Mouse (Mus musculus) kidney, embryonic 14.5 days (tissue): ENCODE results near the gene S100a9. TPM values are rescaled to one million over a fixed set of nuclear protein-coding genes. Genes with fewer than 3 reads are reported as not detected.

Source experiments
- ATAC-seq: fragments of 200-750 bp; cut with Nextera tagmentation; 2 replicates; pipeline ENCODE4 v1.8.0; 2017; ENCODE audit warnings: moderate number of reproducible peaks, mild to moderate bottlenecking, moderate TSS enrichment, moderate library complexity; ENCODE audit not compliant: low FRiP score, low TSS enrichment
- H3K27ac ChIP-seq: fragments of 300-500 bp; sonication (generic); 2 replicates; pipeline ENCODE4 v1.5.1; 2014; ENCODE audit warnings: low read depth, mild to moderate bottlenecking, low read length, moderate library complexity, mixed read lengths
- H3K27me3 ChIP-seq: fragments of 300-500 bp; sonication (generic); 2 replicates; pipeline ENCODE4 v1.6.1; 2014; ENCODE audit warnings: mild to moderate bottlenecking, low read length; ENCODE audit not compliant: control insufficient read depth, insufficient read depth
- H3K36me3 ChIP-seq: fragments of 300-500 bp; sonication (generic); 2 replicates; pipeline ENCODE4 v1.6.1; 2014; ENCODE audit warnings: low read length, mixed read lengths; ENCODE audit not compliant: control insufficient read depth, insufficient read depth
- H3K4me1 ChIP-seq: fragments of 300-500 bp; sonication (generic); 2 replicates; pipeline ENCODE4 v1.6.1; 2014; ENCODE audit warnings: low read length, mixed read lengths; ENCODE audit not compliant: control insufficient read depth, insufficient read depth
- H3K4me2 ChIP-seq: fragments of 300-500 bp; sonication (generic); replicated peaks from 2 replicates; pipeline ENCODE4 v1.6.1; 2014; ENCODE audit warnings: low read depth, mild to moderate bottlenecking, low read length
- H3K4me3 ChIP-seq: fragments of 300-500 bp; sonication (generic); 2 replicates; pipeline ENCODE4 v1.5.1; 2014; ENCODE audit warnings: mild to moderate bottlenecking, low read length
- H3K9ac ChIP-seq: fragments of 300-500 bp; sonication (generic); 2 replicates; pipeline ENCODE4 v1.6.1; 2014; ENCODE audit warnings: low read depth, mild to moderate bottlenecking, low read length, moderate library complexity
- H3K9me3 ChIP-seq: fragments of 300-500 bp; sonication (generic); 2 replicates; pipeline ENCODE4 v1.6.1; 2016; ENCODE audit warnings: low read length; ENCODE audit not compliant: control insufficient read depth
- WGBS: fragments of 180-500 bp; shearing (Covaris S2); extraction: QIAGEN DNeasy Blood & Tissue Kit; methylation state at CpG from one replicate; pipeline ENCODE4 v1.1.7; 2014; 5-methylcytosine and 5-hydroxymethylcytosine counted together
- polyA plus RNA-seq: library from polyadenylated mRNA; unstranded; fragments of >200 nt; fragmentation: Nextera tagmentation; extraction: Ambion mirVana; gene quantifications from 2 replicates; pipeline ENCODE4 v1.2.1, GENCODE M21; 2014

The S100a9 gene
- polyA plus RNA-seq, 1 experiment from 2014 or later, result 1.3 TPM

GRCm38 (mm10) chr3:90644220-90644619 lies 51.3 kb downstream of the S100a9 start:
- Histone ChIP-seq H3K9me3 (no peaks in the 10 kb centered on the region), H3K4me2 (no peak overlapping the region), H3K4me3 (no peak overlapping the region), H3K27me3 (no peaks in the 10 kb centered on the region), H3K9ac (no peak overlapping the region), H3K27ac (no peak overlapping the region), H3K36me3 (no peaks in the 10 kb centered on the region), H3K4me1 (no peaks in the 10 kb centered on the region)
- ATAC-seq, result no peak
- 53% methylated on average over 3 of the region's 3 CpGs for WGBS

Other genes with a start within 250 kb of the S100a9 start
- gene Npr1, start 229.9 kb downstream of the S100a9 start, polyA plus RNA-seq, result 11.0 and 12.3 TPM in 2 replicates
- gene Ilf2, start 219.6 kb downstream of the S100a9 start, polyA plus RNA-seq, result 245 and 262 TPM in 2 replicates
- gene Snapin, start 204.7 kb downstream of the S100a9 start, polyA plus RNA-seq, result 58.5 and 67.6 TPM in 2 replicates
- 98.8 and 105 TPM in 2 replicates for gene Chtop, start 186.2 kb downstream of the S100a9 start, polyA plus RNA-seq
- 50.7 and 55.9 TPM in 2 replicates for gene S100a1, start 181.3 kb downstream of the S100a9 start, polyA plus RNA-seq
- 30.2 and 38.0 TPM in 2 replicates for gene S100a13, start 181.3 kb downstream of the S100a9 start, polyA plus RNA-seq
- gene S100a14, start 168.9 kb downstream of the S100a9 start, polyA plus RNA-seq, result 1.1 and 1.6 TPM in 2 replicates
- 175 and 198 TPM in 2 replicates for gene S100a16, start 158.5 kb downstream of the S100a9 start, polyA plus RNA-seq
- 0.06 TPM in 1 of 2 replicates, not detected in the other for gene S100a3, start 135.1 kb downstream of the S100a9 start, polyA plus RNA-seq
- not detected in 2 replicates for gene S100a2, start 105.5 kb downstream of the S100a9 start, polyA plus RNA-seq
- gene Gm42674, start 93.8 kb downstream of the S100a9 start, polyA plus RNA-seq, result not detected in 2 replicates
- 2.7 and 3.9 TPM in 2 replicates for gene S100a4, start 92.0 kb downstream of the S100a9 start, polyA plus RNA-seq
- gene S100a5, start 87.2 kb downstream of the S100a9 start, polyA plus RNA-seq, result 0.56 TPM in 1 of 2 replicates, not detected in the other
- gene S100a6, start 82.8 kb downstream of the S100a9 start, polyA plus RNA-seq, result 115 and 148 TPM in 2 replicates
- not detected in 2 replicates for gene S100a7a, start 41.7 kb downstream of the S100a9 start, polyA plus RNA-seq
- gene S100a8, start 26.7 kb downstream of the S100a9 start, polyA plus RNA-seq, result 2.4 and 4.2 TPM in 2 replicates
- not detected in 2 replicates for gene Pglyrp4, start 31.2 kb upstream of the S100a9 start, polyA plus RNA-seq
- gene Gm5849, start 82.2 kb upstream of the S100a9 start, polyA plus RNA-seq, result not detected in 2 replicates